Mouse (Mus musculus): ENCODE measurements around the gene Inpp5k. TPM values are rescaled to one million over a fixed set of nuclear protein-coding genes. Genes with fewer than 3 reads are reported as not detected.
"Not testable (repeated sequence)": the region's sequence is repeated elsewhere in the genome, so short reads cannot be mapped to it uniquely, and the experiment has no call there.

Inpp5k gene
- polyA plus RNA-seq, 1 experiment from 2014 or later, result 18.6 TPM

- Histone ChIP-seq H3K27ac (no peak overlapping the region), H3K36me3 (peaks cover 83% of the 10 kb centered on the region), H3K9me3 (no peaks in the 10 kb centered on the region), H3K4me1 (replicated peaks) (no peaks in the 10 kb centered on the region), H3K27me3 (no peaks in the 10 kb centered on the region), H3K4me3 (replicated peaks) (no peak overlapping the region), H3K9ac (replicated peaks) (no peak overlapping the region), H3K4me2 (no peak overlapping the region)
- no peak for ATAC-seq (ENCODE audit: insufficient number of reproducible peaks, insufficient read depth, low FRiP score, low TSS enrichment, low read depth)
- 81% methylated on average over 7 of the region's 7 CpGs for WGBS
Observed at GRCm38 (mm10) chr11:75595816-75596215, 35.0 kb upstream of the Inpp5k start.

- no peak overlapping the region for H3K4me3 ChIP-seq (replicated peaks)
- ATAC-seq (ENCODE audit: insufficient number of reproducible peaks, insufficient read depth, low FRiP score, low TSS enrichment, low read depth), result no peak
- H3K27me3 ChIP-seq, result no peaks in the 10 kb centered on the region
- no peak overlapping the region for H3K9ac ChIP-seq (replicated peaks)
- no peak overlapping the region for H3K27ac ChIP-seq
- peaks cover 92% of the 10 kb centered on the region for H3K36me3 ChIP-seq
- no peaks in the 10 kb centered on the region for H3K9me3 ChIP-seq
- H3K4me2 ChIP-seq, result no peak overlapping the region
- H3K4me1 ChIP-seq (replicated peaks), result no peaks in the 10 kb centered on the region
- 82% methylated on average over 3 of the region's 3 CpGs for WGBS
Observed at GRCm38 (mm10) chr11:75596726-75597255, 34.0 kb upstream of the Inpp5k start.

DNA sequence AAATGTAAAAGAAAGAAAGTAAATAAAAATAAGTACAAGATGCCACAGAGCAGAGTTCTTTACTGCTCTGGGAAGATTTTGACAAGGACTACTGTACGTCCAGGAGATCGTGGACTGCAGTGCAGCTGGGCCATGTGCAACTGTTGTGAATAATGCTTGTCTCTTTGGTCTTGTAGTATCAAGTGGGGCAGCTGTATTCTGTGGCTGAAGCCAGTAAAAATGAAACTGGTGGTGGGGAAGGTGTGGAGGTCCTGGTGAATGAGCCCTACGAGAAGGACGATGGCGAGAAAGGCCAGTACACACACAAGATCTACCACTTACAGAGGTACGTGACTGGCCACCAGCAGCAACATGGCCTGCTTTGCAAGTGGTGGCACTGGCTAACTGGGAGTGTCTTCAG is 32.8 kb upstream of the Inpp5k start:
- H3K4me2 ChIP-seq, result no peak overlapping the region
- no peak overlapping the region for H3K4me3 ChIP-seq (replicated peaks)
- H3K27me3 ChIP-seq, result no peaks in the 10 kb centered on the region
- no peak for ATAC-seq (ENCODE audit: insufficient number of reproducible peaks, insufficient read depth, low FRiP score, low TSS enrichment, low read depth)
- peaks cover 94% of the 10 kb centered on the region for H3K36me3 ChIP-seq
- H3K9ac ChIP-seq (replicated peaks), result no peak overlapping the region
- no peaks in the 10 kb centered on the region for H3K9me3 ChIP-seq
- no peaks in the 10 kb centered on the region for H3K4me1 ChIP-seq (replicated peaks)
- WGBS, result 88% methylated on average over 6 of the region's 6 CpGs
- H3K27ac ChIP-seq, result no peak overlapping the region

DNA sequence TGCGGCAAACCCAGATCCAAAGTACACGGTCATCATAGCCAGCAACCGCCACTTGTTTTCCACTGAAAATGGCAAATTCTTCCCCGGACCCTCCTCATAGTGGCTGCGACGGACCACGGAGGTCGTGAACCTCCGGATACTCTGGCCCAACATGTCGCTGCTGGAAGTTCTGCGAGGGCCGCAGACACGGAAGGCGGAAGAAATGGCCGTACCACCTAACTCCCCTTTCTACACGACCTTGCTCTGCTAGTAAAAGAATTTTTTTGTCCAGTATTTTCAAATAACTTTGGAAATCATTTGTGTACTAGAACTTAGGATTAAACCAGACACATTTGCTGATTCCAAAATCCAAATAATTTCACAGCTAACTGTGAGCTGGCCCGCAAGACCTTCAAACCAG is 31.0 kb upstream of the Inpp5k start:
- 92% methylated on average over 17 of the region's 17 CpGs for WGBS
- H3K36me3 ChIP-seq, result peaks cover 93% of the 10 kb centered on the region
- H3K27ac ChIP-seq; H3K9me3 ChIP-seq; H3K4me1 ChIP-seq (replicated peaks); H3K4me3 ChIP-seq (replicated peaks); H3K27me3 ChIP-seq; H3K4me2 ChIP-seq; ATAC-seq (ENCODE audit: insufficient number of reproducible peaks, insufficient read depth, low FRiP score, low TSS enrichment, low read depth); H3K9ac ChIP-seq (replicated peaks): not testable (repeated sequence)

- no peaks in the 10 kb centered on the region for H3K27me3 ChIP-seq
- no peak for ATAC-seq (ENCODE audit: insufficient number of reproducible peaks, insufficient read depth, low FRiP score, low TSS enrichment, low read depth)
- no peaks in the 10 kb centered on the region for H3K4me1 ChIP-seq (replicated peaks)
- WGBS, result 89% methylated on average over 5 of the region's 5 CpGs
- no peak overlapping the region for H3K4me2 ChIP-seq
- no peaks in the 10 kb centered on the region for H3K9me3 ChIP-seq
- no peak overlapping the region for H3K27ac ChIP-seq
- no peak overlapping the region for H3K9ac ChIP-seq (replicated peaks)
- H3K36me3 ChIP-seq, result peaks cover 93% of the 10 kb centered on the region
- H3K4me3 ChIP-seq (replicated peaks), result no peak overlapping the region
Observed at GRCm38 (mm10) chr11:75604826-75605225, 26.0 kb upstream of the Inpp5k start.

DNA sequence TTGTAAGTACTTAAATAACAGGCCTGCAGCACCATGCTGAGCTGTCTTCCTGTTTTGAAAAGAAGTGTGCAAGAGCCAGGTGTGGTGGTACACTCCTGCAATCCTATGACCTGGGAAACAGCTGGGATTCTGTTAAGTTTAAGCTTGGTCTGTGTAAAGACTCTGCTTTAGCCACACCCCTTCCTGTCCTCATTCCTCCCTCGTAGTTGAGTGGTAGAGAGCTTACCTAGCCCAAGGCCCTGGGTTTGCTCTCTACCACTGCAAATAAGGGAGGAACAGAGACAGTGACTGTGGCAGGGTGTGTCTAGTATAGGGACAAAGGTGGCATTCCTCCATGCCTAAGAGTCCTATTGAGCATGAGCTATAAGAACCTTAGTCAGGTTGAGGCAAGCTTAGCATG is 25.5 kb upstream of the Inpp5k start:
- H3K36me3 ChIP-seq, result peaks cover 93% of the 10 kb centered on the region
- H3K4me3 ChIP-seq (replicated peaks), result no peak overlapping the region

GRCm38 (mm10) chr11:75608776-75609175 is 22.0 kb upstream of the Inpp5k start:
- no peak overlapping the region for H3K4me2 ChIP-seq
- H3K9ac ChIP-seq (replicated peaks), result no peak overlapping the region
- no peaks in the 10 kb centered on the region for H3K27me3 ChIP-seq
- peaks cover 91% of the 10 kb centered on the region for H3K36me3 ChIP-seq
- H3K4me3 ChIP-seq (replicated peaks), result no peak overlapping the region
- no peak overlapping the region for H3K27ac ChIP-seq
- WGBS, result 89% methylated on average over 5 of the region's 5 CpGs
- no peaks in the 10 kb centered on the region for H3K9me3 ChIP-seq
- no peak for ATAC-seq (ENCODE audit: insufficient number of reproducible peaks, insufficient read depth, low FRiP score, low TSS enrichment, low read depth)
- H3K4me1 ChIP-seq (replicated peaks), result no peaks in the 10 kb centered on the region

More for the DNA sequence above, 25.5 kb upstream of the Inpp5k start:
- H3K4me1 ChIP-seq (replicated peaks), result no peaks in the 10 kb centered on the region
- no peaks in the 10 kb centered on the region for H3K9me3 ChIP-seq
- 36% methylated on average over 1 of the region's 1 CpGs for WGBS
- H3K27ac ChIP-seq, result no peak overlapping the region
- H3K27me3 ChIP-seq, result no peaks in the 10 kb centered on the region
- H3K4me2 ChIP-seq, result no peak overlapping the region
- no peak overlapping the region for H3K9ac ChIP-seq (replicated peaks)
- no peak for ATAC-seq (ENCODE audit: insufficient number of reproducible peaks, insufficient read depth, low FRiP score, low TSS enrichment, low read depth)

DNA sequence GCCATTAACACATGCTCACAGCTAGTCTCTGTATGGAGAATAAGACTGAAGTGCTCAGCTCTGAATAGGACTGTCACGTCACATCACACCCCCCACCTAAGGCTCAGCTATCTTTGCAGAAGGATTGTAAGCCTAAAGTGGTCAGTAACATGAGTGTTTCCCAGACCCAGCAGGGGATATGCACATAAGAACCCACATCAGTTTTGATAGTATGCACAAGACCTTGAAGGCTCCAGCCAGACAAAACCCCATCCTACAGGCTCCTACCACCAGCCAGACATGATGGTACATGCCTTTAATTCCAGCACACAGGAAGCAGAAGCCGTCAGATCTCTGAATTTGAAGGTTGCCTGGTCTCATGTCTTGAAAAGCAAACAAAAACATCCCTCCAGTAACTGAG is 20.8 kb upstream of the Inpp5k start:
- H3K4me2 ChIP-seq, result no peak overlapping the region
- no peaks in the 10 kb centered on the region for H3K4me1 ChIP-seq (replicated peaks)
- H3K4me3 ChIP-seq (replicated peaks), result no peak overlapping the region
- H3K27ac ChIP-seq, result no peak overlapping the region
- no peak overlapping the region for H3K9ac ChIP-seq (replicated peaks)
- WGBS, result 89% methylated on average over 2 of the region's 2 CpGs
- H3K9me3 ChIP-seq, result no peaks in the 10 kb centered on the region
- ATAC-seq (ENCODE audit: insufficient number of reproducible peaks, insufficient read depth, low FRiP score, low TSS enrichment, low read depth), result no peak
- peaks cover 90% of the 10 kb centered on the region for H3K36me3 ChIP-seq
- no peaks in the 10 kb centered on the region for H3K27me3 ChIP-seq

DNA sequence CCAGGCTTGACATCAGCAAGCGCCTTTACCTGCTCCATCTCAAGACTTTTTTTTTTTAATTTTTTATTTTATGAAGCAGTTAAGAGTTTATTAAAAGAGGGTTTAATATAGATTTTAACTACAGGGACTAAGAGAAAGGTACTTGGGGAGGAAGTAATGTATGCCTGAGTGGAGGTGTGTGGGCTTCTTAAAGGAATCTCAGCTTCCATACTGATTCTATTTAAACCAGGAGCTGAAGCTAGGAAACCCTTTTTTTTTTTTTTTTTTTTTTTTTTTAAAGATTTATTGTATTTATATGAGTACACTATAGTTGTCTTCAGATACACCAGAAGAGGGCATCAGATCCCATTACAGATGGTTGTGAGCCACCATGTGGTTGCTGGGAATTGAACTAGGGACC is 16.0 kb upstream of the Inpp5k start:
- H3K27me3 ChIP-seq, result no peaks in the 10 kb centered on the region
- 97% methylated on average over 1 of the region's 1 CpGs for WGBS
- no peak for ATAC-seq (ENCODE audit: insufficient number of reproducible peaks, insufficient read depth, low FRiP score, low TSS enrichment, low read depth)
- H3K4me2 ChIP-seq, result no peak overlapping the region
- no peak overlapping the region for H3K9ac ChIP-seq (replicated peaks)
- no peak overlapping the region for H3K4me3 ChIP-seq (replicated peaks)
- H3K4me1 ChIP-seq (replicated peaks), result no peaks in the 10 kb centered on the region
- no peak overlapping the region for H3K27ac ChIP-seq
- no peaks in the 10 kb centered on the region for H3K9me3 ChIP-seq
- peaks cover 83% of the 10 kb centered on the region for H3K36me3 ChIP-seq

GRCm38 (mm10) chr11:75615556-75615955 is 15.2 kb upstream of the Inpp5k start:
- no peak overlapping the region for H3K9ac ChIP-seq (replicated peaks)
- no peak overlapping the region for H3K4me3 ChIP-seq (replicated peaks)
- ATAC-seq (ENCODE audit: insufficient number of reproducible peaks, insufficient read depth, low FRiP score, low TSS enrichment, low read depth), result no peak
- H3K36me3 ChIP-seq, result peaks cover 83% of the 10 kb centered on the region
- H3K9me3 ChIP-seq, result no peaks in the 10 kb centered on the region
- no peaks in the 10 kb centered on the region for H3K4me1 ChIP-seq (replicated peaks)
- H3K27me3 ChIP-seq, result no peaks in the 10 kb centered on the region
- 81% methylated on average over 2 of the region's 2 CpGs for WGBS
- H3K27ac ChIP-seq, result no peak overlapping the region
- H3K4me2 ChIP-seq, result no peak overlapping the region

- no peaks in the 10 kb centered on the region for H3K27me3 ChIP-seq
- H3K4me3 ChIP-seq (replicated peaks), result no peak overlapping the region
- peaks cover 77% of the 10 kb centered on the region for H3K36me3 ChIP-seq
- H3K9me3 ChIP-seq, result no peaks in the 10 kb centered on the region
- no peak for ATAC-seq (ENCODE audit: insufficient number of reproducible peaks, insufficient read depth, low FRiP score, low TSS enrichment, low read depth)
- H3K9ac ChIP-seq (replicated peaks), result no peak overlapping the region
- H3K4me2 ChIP-seq, result no peak overlapping the region
- H3K27ac ChIP-seq, result no peak overlapping the region
- 82% methylated on average over 5 of the region's 5 CpGs for WGBS
- no peaks in the 10 kb centered on the region for H3K4me1 ChIP-seq (replicated peaks)
Observed at GRCm38 (mm10) chr11:75619133-75619532, 11.7 kb upstream of the Inpp5k start.

DNA sequence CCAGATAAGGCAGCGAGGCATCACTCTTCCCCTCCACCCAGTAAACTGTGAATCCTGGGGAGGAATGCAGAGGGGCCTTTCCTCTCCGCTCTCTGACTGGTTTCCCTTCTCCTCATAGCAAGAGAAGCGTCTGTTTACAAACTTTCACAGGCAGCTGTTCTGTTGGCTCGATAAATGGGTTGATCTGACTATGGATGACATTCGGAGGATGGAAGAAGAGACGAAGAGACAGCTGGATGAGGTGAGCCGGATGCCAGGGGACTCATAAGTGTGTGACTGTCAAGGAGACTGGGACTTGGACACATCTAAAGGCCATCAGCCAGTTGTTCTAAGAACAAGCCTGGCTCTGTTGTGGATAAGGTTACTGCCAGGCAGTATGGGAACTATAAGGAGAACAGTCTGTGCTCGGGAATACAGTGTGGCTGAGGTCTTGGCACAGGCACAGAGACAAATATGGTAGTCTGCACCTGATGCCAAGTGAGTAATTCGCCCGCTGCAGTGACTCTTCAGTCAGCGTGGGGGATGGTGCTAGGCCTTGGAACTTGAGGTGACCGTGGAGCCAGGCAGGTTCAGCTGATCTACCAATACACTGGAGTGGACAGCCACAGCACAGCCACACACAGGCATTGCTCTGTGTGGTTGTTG is 10.5 kb upstream of the Inpp5k start:
- peaks cover 78% of the 10 kb centered on the region for H3K36me3 ChIP-seq
- no peak for ATAC-seq (ENCODE audit: insufficient number of reproducible peaks, insufficient read depth, low FRiP score, low TSS enrichment, low read depth)
- no peak overlapping the region for H3K4me3 ChIP-seq (replicated peaks)
- no peak overlapping the region for H3K9ac ChIP-seq (replicated peaks)
- no peak overlapping the region for H3K27ac ChIP-seq
- WGBS, result 92% methylated on average over 12 of the region's 12 CpGs
- no peak overlapping the region for H3K4me2 ChIP-seq
- no peaks in the 10 kb centered on the region for H3K4me1 ChIP-seq (replicated peaks)
- no peaks in the 10 kb centered on the region for H3K9me3 ChIP-seq
- H3K27me3 ChIP-seq, result no peaks in the 10 kb centered on the region

Measured in limb, embryonic 12.5 days (tissue).